Mouse (Mus musculus) embryonic facial prominence, embryonic 11.5 days (tissue): ENCODE results near the gene Slc17a7. TPM values are rescaled to one million over a fixed set of nuclear protein-coding genes. Genes with fewer than 3 reads are reported as not detected.

Experiments
- ATAC-seq: fragments of 200-750 bp; cut with Nextera tagmentation; replicated peaks from 2 replicates; pipeline ENCODE4 v1.8.0; 2017; ENCODE audit warnings: low read depth; ENCODE audit not compliant: insufficient number of reproducible peaks, low FRiP score, low TSS enrichment
- DNase-seq: peaks from one replicate; pipeline ENCODE4 v3.0.0-alpha.2; 2015; ENCODE audit warnings: low spot score
- H3K27ac ChIP-seq: fragments of 300-500 bp; sonication (generic); replicated peaks from 2 replicates; pipeline ENCODE4 v1.5.1; 2014; ENCODE audit warnings: mild to moderate bottlenecking, low read depth, low read length, control low read depth
- H3K27me3 ChIP-seq: fragments of 300-500 bp; sonication (generic); 2 replicates; pipeline ENCODE4 v1.6.1; 2014; ENCODE audit warnings: mild to moderate bottlenecking, low read length, moderate library complexity, mixed read lengths; ENCODE audit not compliant: control insufficient read depth, insufficient read depth
- H3K36me3 ChIP-seq: fragments of 300-500 bp; sonication (generic); replicated peaks from 2 replicates; pipeline ENCODE4 v1.6.1; 2014; ENCODE audit warnings: low read depth, mild to moderate bottlenecking, low read length, moderate library complexity, mixed read lengths; ENCODE audit not compliant: control insufficient read depth, insufficient read depth
- H3K4me1 ChIP-seq: fragments of 300-500 bp; sonication (generic); 2 replicates; pipeline ENCODE4 v1.6.1; 2014; ENCODE audit warnings: low read length, mixed read lengths; ENCODE audit not compliant: control insufficient read depth, insufficient read depth
- H3K4me2 ChIP-seq: fragments of 300-500 bp; sonication (generic); 2 replicates; pipeline ENCODE4 v1.6.1; 2014; ENCODE audit warnings: low read depth, mild to moderate bottlenecking, control low read depth, low read length, moderate library complexity
- H3K4me3 ChIP-seq: fragments of 300-500 bp; sonication (generic); 2 replicates; pipeline ENCODE4 v1.5.1; 2014; ENCODE audit warnings: low read depth, low read length, control low read depth
- H3K9ac ChIP-seq: fragments of 300-500 bp; sonication (generic); replicated peaks from 2 replicates; pipeline ENCODE4 v1.6.1; 2014; ENCODE audit warnings: mild to moderate bottlenecking, control low read depth, low read length
- H3K9me3 ChIP-seq: fragments of 300-500 bp; sonication (generic); replicated peaks from 2 replicates; pipeline ENCODE4 v1.6.1; 2016; ENCODE audit warnings: mild to moderate bottlenecking, low read length, inconsistent platforms, mixed read lengths; ENCODE audit not compliant: control insufficient read depth
- WGBS: fragments of 180-500 bp; shearing (Covaris S2); extraction: QIAGEN DNeasy Blood & Tissue Kit; methylation state at CpG from one replicate; pipeline ENCODE4 v1.1.7; 2014; 5-methylcytosine and 5-hydroxymethylcytosine counted together
- polyA plus RNA-seq: library from polyadenylated mRNA; unstranded; fragments of >200 nt; fragmentation: Nextera tagmentation; extraction: Ambion mirVana; gene quantifications from 2 replicates; pipeline ENCODE4 v1.2.1, GENCODE M21; 2014

Slc17a7 gene
- polyA plus RNA-seq, 1 experiment from 2014 or later = 1.1 TPM

DNA sequence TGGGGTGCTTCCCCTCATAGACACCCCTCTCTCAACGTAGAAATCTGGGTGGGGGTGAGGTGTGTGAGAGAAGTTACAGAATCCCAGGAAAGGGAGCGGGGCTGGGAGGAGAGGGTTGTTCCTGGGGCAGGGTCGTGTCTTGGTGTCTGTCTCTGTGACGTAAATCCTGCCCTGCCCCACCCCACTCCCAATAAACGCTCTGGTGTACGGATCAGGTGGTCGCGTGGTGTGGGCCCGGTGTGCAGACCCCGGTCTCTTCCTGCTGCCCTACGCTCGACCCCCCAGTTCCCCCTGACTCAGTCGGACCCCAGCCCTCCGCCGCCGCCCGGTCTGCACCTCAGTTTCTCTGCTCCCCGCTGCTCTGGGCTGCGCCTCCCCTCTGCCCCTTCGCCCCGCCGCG lies 12.2 kb downstream of the Slc17a7 start:
- peaks cover 73% of the 10 kb centered on the region for H3K27me3 ChIP-seq
- no peaks in the 10 kb centered on the region for H3K36me3 ChIP-seq
- DNase-seq = no peak
- H3K9me3 ChIP-seq = no peaks in the 10 kb centered on the region
- ATAC-seq = peak; percentile 26; the same call in 1 of the 2 replicates
- H3K27ac ChIP-seq = no peak overlapping the region
- H3K9ac ChIP-seq = no peak overlapping the region
- 0 out of 2 replicates have a peak overlapping the region, but pooled peaks have one; percentile 1 for H3K4me2 ChIP-seq
- no peak overlapping the region for H3K4me3 ChIP-seq
- no peaks in the 10 kb centered on the region; the same call in 1 of the 2 replicates for H3K4me1 ChIP-seq
- WGBS = under 1% methylated on average over 23 of the region's 23 CpGs

DNA sequence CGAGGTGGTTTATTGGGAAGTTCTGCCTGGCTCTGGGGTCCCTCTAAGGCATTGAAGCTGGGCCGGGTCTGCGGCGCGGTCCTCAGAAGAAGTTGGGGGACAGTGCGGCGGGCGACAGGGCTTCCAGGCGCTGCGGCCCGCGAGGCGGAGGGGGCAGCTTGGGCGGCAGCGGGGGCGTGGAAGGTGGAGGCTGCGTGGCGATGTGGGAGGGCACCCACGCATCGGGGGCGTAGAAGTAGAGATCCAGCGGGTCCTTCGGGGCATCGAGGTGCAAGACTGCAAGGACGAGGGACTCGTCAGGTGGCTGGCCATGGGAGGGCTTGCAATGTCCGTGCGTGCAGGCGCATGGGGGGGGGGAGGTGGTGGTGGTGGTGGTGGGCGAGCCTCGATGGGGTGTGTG lies 12.6 kb downstream of the Slc17a7 start:
- H3K36me3 ChIP-seq = no peaks in the 10 kb centered on the region
- H3K4me1 ChIP-seq = no peaks in the 10 kb centered on the region; the same call in 1 of the 2 replicates

GRCm38 (mm10) chr7:45178550-45178949 lies 14.8 kb downstream of the Slc17a7 start:
- Histone ChIP-seq H3K36me3 (no peaks in the 10 kb centered on the region), H3K9me3 (no peaks in the 10 kb centered on the region), H3K4me3 (no peak overlapping the region), H3K4me2 (no peak overlapping the region), H3K9ac (no peak overlapping the region), H3K27me3 (peaks cover 94% of the 10 kb centered on the region), H3K4me1 (no peaks in the 10 kb centered on the region; the same call in 1 of the 2 replicates), H3K27ac (no peak overlapping the region)
- no peak for ATAC-seq
- WGBS = 22% methylated on average over 7 of the region's 7 CpGs
- no peak for DNase-seq

More for the DNA sequence above, 12.6 kb downstream of the Slc17a7 start:
- H3K9me3 ChIP-seq = no peaks in the 10 kb centered on the region
- H3K27me3 ChIP-seq = peaks cover 78% of the 10 kb centered on the region
- DNase-seq (no peak), ATAC-seq (no peak)
- no peak overlapping the region for H3K9ac ChIP-seq
- H3K27ac ChIP-seq = no peak overlapping the region
- peak overlapping the region; percentile 1; the same call in 1 of the 2 replicates for H3K4me2 ChIP-seq
- WGBS = 2% methylated on average over 29 of the region's 31 CpGs
- no peak overlapping the region for H3K4me3 ChIP-seq

DNA sequence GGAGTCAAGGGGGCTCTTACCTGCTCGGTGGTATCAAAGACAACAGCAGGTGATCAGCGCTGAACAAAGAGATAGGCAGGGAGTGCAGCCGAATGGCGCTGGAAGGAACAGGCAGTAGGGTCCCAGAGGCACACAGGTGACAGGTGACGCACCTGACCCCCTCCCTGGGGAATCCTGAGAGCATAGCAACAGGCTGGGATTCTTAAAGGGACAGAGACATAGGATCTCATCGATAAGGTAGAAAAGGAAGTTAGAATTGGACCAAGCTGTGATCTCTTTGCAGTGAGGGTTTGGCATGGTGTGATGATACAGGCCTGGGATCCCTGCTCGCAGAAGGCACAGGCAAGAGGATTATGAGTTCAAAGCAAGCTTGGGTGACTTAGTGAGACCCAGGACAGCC lies 15.7 kb downstream of the Slc17a7 start, which contains the start of gene Gfy:
Gene Gfy, minus strand, starts transcription at position 101 of the 400 bp plus-strand sequence.
- Histone ChIP-seq H3K27me3 (peaks cover 98% of the 10 kb centered on the region), H3K9ac (no peak within 1 kb of the TSS), H3K9me3 (no peaks in the 10 kb centered on the region), H3K4me2 (no peak within 1 kb of the TSS), H3K4me3 (no peak within 1 kb of the TSS), H3K4me1 (no peaks in the 10 kb centered on the region; the same call in 1 of the 2 replicates), H3K27ac (no peak within 1 kb of the TSS), H3K36me3 (no peaks in the 10 kb centered on the region)
- WGBS = 26% methylated on average over 7 of the region's 7 CpGs
- DNase-seq = no peak
- ATAC-seq = no peak

DNA sequence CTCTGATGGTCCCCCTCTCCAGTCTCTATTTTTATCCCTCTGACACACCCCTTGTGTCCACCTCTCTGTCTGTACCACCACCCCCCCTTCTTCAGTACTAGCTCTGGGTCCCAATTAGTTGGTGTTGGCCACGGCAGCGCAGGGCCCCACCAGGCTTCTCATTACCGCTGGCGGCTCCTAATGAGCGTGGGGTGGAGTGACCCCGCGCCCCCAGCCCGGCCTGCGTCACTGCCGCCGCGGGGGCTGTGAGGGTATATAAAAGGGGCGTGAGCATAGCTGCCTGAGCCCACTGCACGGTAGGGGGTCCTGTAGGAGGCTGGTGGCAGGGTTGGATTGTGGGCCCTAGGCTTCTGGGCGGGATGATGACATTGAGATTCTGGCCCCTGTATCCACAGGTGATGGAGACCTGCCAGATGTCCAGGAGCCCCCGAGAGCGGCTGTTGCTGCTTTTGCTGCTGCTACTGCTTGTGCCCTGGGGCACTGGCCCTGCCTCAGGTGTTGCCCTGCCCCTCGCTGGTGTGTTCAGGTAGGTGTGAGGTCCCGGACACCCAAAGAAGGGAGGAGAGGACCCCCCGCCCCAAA lies 17.2 kb downstream of the Slc17a7 start, which contains the start of gene Pth2:
Gene Pth2, plus strand, starts transcription at position 100 of the 582 bp plus-strand sequence.
- Histone ChIP-seq H3K27ac (no peak within 1 kb of the TSS), H3K27me3 (peaks cover 90% of the 10 kb centered on the region), H3K4me2 (no peak within 1 kb of the TSS), H3K9me3 (no peaks in the 10 kb centered on the region), H3K36me3 (no peaks in the 10 kb centered on the region), H3K4me3 (no peak within 1 kb of the TSS), H3K4me1 (no peaks in the 10 kb centered on the region), H3K9ac (no peak within 1 kb of the TSS)
- 18% methylated on average over 17 of the region's 20 CpGs for WGBS
- ATAC-seq (no peak), DNase-seq (no peak)

DNA sequence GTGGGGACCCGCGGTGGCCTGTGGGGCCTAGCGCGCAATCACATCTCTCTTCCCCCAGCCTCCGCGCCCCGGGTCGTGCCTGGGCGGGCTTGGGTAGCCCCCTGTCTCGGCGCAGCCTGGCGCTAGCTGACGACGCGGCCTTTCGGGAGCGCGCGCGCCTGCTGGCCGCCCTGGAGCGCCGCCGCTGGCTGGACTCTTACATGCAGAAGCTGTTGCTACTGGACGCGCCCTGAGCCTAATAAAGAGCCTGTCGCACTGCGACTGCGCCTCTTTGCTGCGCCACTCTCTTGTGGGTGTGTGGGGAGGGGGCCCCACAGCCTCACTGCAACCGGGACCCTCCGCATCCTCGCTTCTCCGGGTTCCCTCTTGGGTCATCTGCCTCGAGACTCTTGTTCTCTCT lies 17.8 kb downstream of the Slc17a7 start:
- no peak overlapping the region for H3K4me3 ChIP-seq
- no peaks in the 10 kb centered on the region for H3K36me3 ChIP-seq
- peaks cover 84% of the 10 kb centered on the region for H3K27me3 ChIP-seq
- H3K9ac ChIP-seq = no peak overlapping the region
- ATAC-seq (no peak), DNase-seq (no peak)
- WGBS = 7% methylated on average over 32 of the region's 35 CpGs
- no peak overlapping the region for H3K27ac ChIP-seq
- no peaks in the 10 kb centered on the region; the same call in 1 of the 2 replicates for H3K4me1 ChIP-seq
- H3K4me2 ChIP-seq = no peak overlapping the region
- no peaks in the 10 kb centered on the region for H3K9me3 ChIP-seq

DNA sequence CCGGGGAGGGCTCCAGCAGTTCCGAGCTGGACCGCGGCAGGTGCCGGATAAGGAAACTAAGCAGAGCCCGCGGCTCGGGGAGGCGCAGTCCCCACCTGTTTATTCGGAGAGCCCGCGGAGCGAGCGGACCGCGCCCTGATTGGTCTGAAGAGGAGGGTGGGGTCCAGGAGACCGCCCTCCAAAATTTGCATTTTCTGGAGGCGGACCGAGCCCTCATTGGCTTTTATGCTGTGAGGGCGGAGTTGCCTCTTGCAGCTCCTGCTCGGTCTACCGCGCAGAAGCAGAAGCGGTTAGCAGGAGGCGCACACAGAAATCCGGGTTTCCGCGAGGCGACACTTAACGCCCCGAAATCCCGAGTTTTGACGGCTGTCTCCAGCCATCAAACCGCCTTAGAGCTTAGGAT lies 18.5 kb downstream of the Slc17a7 start:
- H3K27me3 ChIP-seq = peaks cover 78% of the 10 kb centered on the region
- H3K36me3 ChIP-seq = no peaks in the 10 kb centered on the region
- DNase-seq (peak; percentile 93), ATAC-seq (peak; percentile 70)
- under 1% methylated on average over 31 of the region's 34 CpGs for WGBS
- no peaks in the 10 kb centered on the region; the same call in 1 of the 2 replicates for H3K4me1 ChIP-seq
- H3K9ac ChIP-seq = 0 out of 2 replicates have a peak overlapping the region, but pooled peaks have one; percentile 13
- H3K4me2 ChIP-seq = peak overlapping the region; percentile 40
- H3K9me3 ChIP-seq = no peaks in the 10 kb centered on the region
- H3K4me3 ChIP-seq = peak overlapping the region; percentile 17; the same call in 1 of the 2 replicates
- no peak overlapping the region for H3K27ac ChIP-seq

GRCm38 (mm10) chr7:45182606-45183005 lies 18.9 kb downstream of the Slc17a7 start:
- Histone ChIP-seq H3K4me2 (peak overlapping the region; percentile 40), H3K36me3 (no peaks in the 10 kb centered on the region), H3K27ac (no peak overlapping the region), H3K27me3 (peaks cover 74% of the 10 kb centered on the region), H3K9ac (0 out of 2 replicates have a peak overlapping the region, but pooled peaks have one; percentile 13), H3K4me3 (peak overlapping the region; percentile 17; the same call in 1 of the 2 replicates), H3K4me1 (no peaks in the 10 kb centered on the region; the same call in 1 of the 2 replicates), H3K9me3 (no peaks in the 10 kb centered on the region)
- 17% methylated on average over 11 of the region's 11 CpGs for WGBS
- DNase-seq (no peak), ATAC-seq (peak; percentile 4; the same call in 1 of the 2 replicates)
